Mouse (Mus musculus) embryonic fibroblast, embryonic 13.5 days (primary cell): ENCODE measurements around the gene Pianp.

Experiments used
- CTCF ChIP-seq: IDR thresholded peaks from 2 replicates; pipeline ENCODE4 v1.5.1; 2011; ENCODE audit warnings: mild to moderate bottlenecking, control low read depth, low read length, moderate library complexity, borderline replicate concordance; ENCODE audit not compliant: insufficient read depth
- POLR2A ChIP-seq: IDR thresholded peaks from 2 replicates; pipeline ENCODE4 v1.6.1; 2011; ENCODE audit warnings: low read depth, mild to moderate bottlenecking, control low read depth, low read length, moderate library complexity

DNA sequence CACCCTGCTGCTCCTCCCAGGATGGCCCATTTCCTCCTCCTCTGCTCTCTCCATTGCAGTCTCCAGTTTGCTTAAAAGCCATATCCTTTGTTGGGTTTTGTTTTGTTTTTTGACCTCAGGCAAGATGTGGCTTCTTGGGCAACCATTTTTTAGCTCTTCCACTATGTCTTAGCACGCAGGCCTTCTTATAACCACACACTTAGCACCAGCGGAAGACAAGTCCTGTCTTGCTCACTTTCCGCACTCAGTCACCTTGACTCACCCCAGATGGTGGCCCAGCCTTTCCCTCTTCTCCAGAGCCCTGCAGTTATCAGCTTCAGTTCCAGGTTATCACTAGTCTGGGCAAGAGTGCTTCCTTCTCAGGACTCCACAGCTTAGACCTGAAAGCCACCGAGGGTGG, 41.3 kb upstream of the Pianp start:
- TF ChIP-seq CTCF (no peak), POLR2A (no peak)
